11 mouse cellular contexts compared by ENCODE assay signal in genomic region chr3:126541105-126541504, GRCm38 (mm10). TPM values are rescaled to one million over a fixed set of nuclear protein-coding genes. Genes with fewer than 3 reads are reported as not detected.
DNase-seq lines count a peak whose midpoint lies in the region.
"Had no signal": no experiment of that assay in that cellular context is flagged by ENCODE, and none has a peak within 500 bp of the region (broad histone marks: within the 10 kb centered on the region; RNA-seq: fewer than 3 reads in every experiment).

No protein-coding gene starts in this region.

- peak; percentile 3 for DNase-seq in gastrocnemius, adult 18-20 months (ENCODE audit: low spot score)
- no peak for DNase-seq in gastrocnemius, adult 8-10 months (ENCODE audit: low spot score in 2 of 2)
- DNase-seq in right cerebral cortex, adult 18-20 months: peak; percentile 31
- no peak for DNase-seq in right cerebral cortex, postnatal 4 days
- peak; percentile 24 for DNase-seq in adrenal gland, postnatal 25 days
- no peak for DNase-seq in kidney, postnatal 4 days
- no peak for DNase-seq in layer of hippocampus, postnatal 25 days (ENCODE audit: extremely low spot score in 1 of 2, low spot score in 1 of 2)
- DNase-seq: cerebellum, postnatal 14 days; kidney, adult 8-10 months; layer of hippocampus, postnatal 36 days; right cerebral cortex, postnatal 14 days had no signal

RNA-seq across cellular contexts. Expression of gene Camk2d, which starts 55.0 kb away (rescaled TPM):
- 10 to 100 TPM; 58.1 to 58.9 TPM for total RNA-seq in gastrocnemius, adult 18-20 months (2021)
- total RNA-seq in gastrocnemius, adult 8-10 months (2022): 10 to 100 TPM; 49.9 to 62.3 (median 62.0) TPM
- total RNA-seq in adrenal gland, postnatal 25 days (2021): 94.4 and 105 TPM in 2 replicates
- 10 to 100 TPM; 37.0 to 37.2 TPM for total RNA-seq in layer of hippocampus, postnatal 25 days (2021)

Comparison
In these comparisons a context has a peak if more than half of its experiments do, and no peak if none do; other contexts are left out.
1. DNase-seq: peak in gastrocnemius, adult 18-20 months (single experiment), right cerebral cortex, adult 18-20 months (single experiment) and adrenal gland, postnatal 25 days (single experiment); none in gastrocnemius, adult 8-10 months (0 of 2), right cerebral cortex, postnatal 4 days (single experiment), kidney, postnatal 4 days (0 of 2) and layer of hippocampus, postnatal 25 days (0 of 2).